Mouse (Mus musculus): ENCODE measurements around the gene Clec3a. TPM values are rescaled to one million over a fixed set of nuclear protein-coding genes. Genes with fewer than 3 reads are reported as not detected.

The Clec3a gene
- polyA plus RNA-seq, 1 experiment from 2014 or later, result 0.72 TPM

DNA sequence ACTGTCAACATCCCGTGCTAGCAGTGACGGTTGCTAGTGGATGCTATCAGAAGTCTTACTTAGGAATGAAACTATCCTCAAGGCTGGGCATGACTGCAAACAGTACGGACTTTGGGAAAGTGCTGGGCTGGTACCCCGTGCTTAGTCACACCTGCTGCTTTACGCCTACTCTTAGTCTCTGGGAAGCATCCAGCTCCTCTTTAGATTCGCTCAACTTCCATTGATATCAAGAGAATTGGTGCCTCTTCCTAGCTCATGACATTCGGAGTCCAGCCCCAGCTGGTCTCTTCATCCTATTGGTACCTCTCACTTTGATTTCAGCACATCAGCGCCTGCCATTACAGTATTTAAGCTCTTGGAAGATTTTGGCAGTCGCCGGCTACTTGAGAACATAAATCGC, 44.7 kb downstream of the Clec3a start:
- Histone ChIP-seq H3K36me3 (no peaks in the 10 kb centered on the region), H3K27ac (0 out of 2 replicates have a peak overlapping the region, but pooled peaks have one; percentile 37), H3K4me1 (peaks cover 23% of the 10 kb centered on the region), H3K4me2 (no peak overlapping the region), H3K9ac (no peak overlapping the region), H3K27me3 (no peaks in the 10 kb centered on the region), H3K9me3 (no peaks in the 10 kb centered on the region), H3K4me3 (no peak overlapping the region)
- 81% methylated on average over 11 of the region's 11 CpGs for WGBS
- ATAC-seq (ENCODE audit: borderline replicate concordance, extremely low read depth, low FRiP score, low TSS enrichment), result no peak

DNA sequence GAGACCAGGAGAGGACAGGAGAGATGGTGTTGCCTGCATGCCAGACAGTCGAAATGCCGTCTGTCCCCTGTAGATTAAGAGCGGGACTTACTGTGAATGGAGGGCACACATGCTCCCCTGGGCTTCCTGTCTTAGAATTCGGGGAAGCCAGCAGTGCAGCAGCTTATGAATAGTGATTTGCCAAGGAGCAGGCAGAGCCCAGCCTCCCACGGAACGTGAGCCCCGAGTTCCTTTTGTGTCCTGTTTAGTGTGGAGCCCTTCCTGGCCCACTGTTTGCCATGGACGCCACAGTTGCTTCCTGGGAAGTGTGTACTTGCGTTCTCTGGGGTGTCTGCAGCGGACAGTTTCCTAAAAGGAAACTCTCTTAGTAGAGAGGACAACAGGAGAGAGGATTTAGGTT, 45.4 kb downstream of the Clec3a start:
- Histone ChIP-seq H3K36me3 (no peaks in the 10 kb centered on the region), H3K9ac (no peak overlapping the region), H3K27ac (peak overlapping the region; percentile 37; the same call in 1 of the 2 replicates), H3K27me3 (no peaks in the 10 kb centered on the region), H3K4me3 (no peak overlapping the region), H3K4me1 (peaks cover 18% of the 10 kb centered on the region), H3K9me3 (no peaks in the 10 kb centered on the region), H3K4me2 (peak overlapping the region; percentile 2; the same call in 1 of the 2 replicates)
- ATAC-seq (ENCODE audit: borderline replicate concordance, extremely low read depth, low FRiP score, low TSS enrichment), result no peak
- WGBS, result 52% methylated on average over 10 of the region's 10 CpGs

DNA sequence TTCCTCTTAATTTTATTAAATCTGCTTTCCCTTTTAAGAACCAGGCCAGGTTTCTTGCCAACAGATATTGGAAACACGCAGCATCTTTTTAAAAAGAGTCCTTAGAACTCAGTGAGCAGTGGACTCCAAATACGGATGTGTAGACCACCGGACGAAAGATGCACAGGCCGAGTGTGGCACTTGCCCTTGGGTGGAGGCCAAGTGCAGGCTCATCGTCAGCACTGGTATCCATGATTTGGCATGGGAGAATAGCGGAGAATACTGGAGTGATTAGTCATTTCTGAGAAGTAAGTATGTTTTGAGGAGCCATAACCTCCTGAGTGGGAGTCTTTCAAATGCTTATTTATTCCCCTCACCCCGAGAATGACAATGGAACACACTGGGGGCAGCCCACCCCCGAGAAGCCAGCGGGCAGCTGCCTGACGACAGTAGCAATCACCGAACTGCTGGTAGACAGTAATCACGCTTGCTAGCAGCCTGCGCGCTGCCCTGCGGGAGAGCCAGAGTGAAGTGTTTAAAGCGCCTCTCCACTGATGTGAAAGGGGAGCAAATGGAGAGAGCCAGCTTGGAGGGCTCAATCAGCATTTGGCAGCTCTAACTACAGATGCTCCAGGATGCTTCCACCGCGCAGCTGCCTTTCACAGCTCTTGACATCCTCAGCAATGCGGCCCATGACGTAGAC, 50.8 kb downstream of the Clec3a start:
- H3K4me2 ChIP-seq, result no peak overlapping the region
- no peaks in the 10 kb centered on the region for H3K36me3 ChIP-seq
- WGBS, result 59% methylated on average over 21 of the region's 21 CpGs
- H3K27ac ChIP-seq, result peak overlapping the region; percentile 22; the same call in 1 of the 2 replicates
- no peaks in the 10 kb centered on the region for H3K4me1 ChIP-seq
- H3K9me3 ChIP-seq, result no peaks in the 10 kb centered on the region
- no peak overlapping the region for H3K9ac ChIP-seq
- H3K4me3 ChIP-seq, result no peak overlapping the region
- H3K27me3 ChIP-seq, result no peaks in the 10 kb centered on the region
- ATAC-seq (ENCODE audit: borderline replicate concordance, extremely low read depth, low FRiP score, low TSS enrichment), result peak; percentile 46; the same call in 1 of the 2 replicates

DNA sequence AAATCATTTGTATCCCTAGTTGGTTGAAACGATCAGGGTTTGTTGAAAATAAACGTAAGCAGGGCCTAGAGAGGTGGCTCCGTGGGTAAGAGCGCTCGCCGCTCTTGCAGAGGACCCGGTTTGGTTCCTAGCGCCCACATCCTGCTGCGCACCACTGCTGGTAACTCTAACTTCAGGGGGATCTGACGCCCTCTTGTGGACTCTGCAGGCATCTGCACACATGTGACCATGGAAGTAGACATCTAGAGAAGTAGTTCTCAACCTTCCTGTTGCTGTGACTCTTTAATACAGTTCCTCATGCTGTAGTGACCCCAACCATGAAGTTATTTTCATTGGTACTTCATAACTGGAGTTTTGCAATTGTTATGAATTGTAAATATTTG, 51.3 kb downstream of the Clec3a start:
- no peaks in the 10 kb centered on the region for H3K36me3 ChIP-seq

DNA sequence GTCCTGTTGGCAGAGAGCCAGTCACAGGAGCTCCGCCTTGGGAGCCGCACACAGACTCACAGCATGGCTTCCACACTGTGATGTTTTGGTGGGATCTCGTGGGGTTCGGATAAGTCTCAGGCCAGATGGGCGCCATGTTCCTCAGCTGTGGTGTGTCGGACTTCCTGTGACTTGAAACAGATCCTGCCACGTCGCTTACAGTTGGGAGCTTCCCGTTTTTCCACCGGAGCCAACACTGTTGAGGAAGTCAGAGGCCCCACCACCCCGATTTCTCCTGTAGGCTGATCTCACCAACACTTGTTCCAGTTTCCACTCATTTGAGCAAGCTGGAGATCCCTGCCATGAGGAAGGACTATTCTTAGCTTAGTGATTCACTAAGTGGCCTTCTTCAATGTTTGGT, 55.7 kb downstream of the Clec3a start:
- Histone ChIP-seq H3K9me3 (no peaks in the 10 kb centered on the region), H3K9ac (no peak overlapping the region), H3K36me3 (no peaks in the 10 kb centered on the region), H3K4me2 (no peak overlapping the region), H3K4me1 (0 out of 2 replicates have a peak, but pooled peaks cover 11% of the 10 kb centered on the region), H3K27ac (no peak overlapping the region), H3K27me3 (no peaks in the 10 kb centered on the region), H3K4me3 (no peak overlapping the region)
- ATAC-seq (ENCODE audit: borderline replicate concordance, extremely low read depth, low FRiP score, low TSS enrichment), result no peak
- WGBS, result 80% methylated on average over 11 of the region's 11 CpGs

More for the DNA sequence above, 51.3 kb downstream of the Clec3a start:
- no peak overlapping the region for H3K27ac ChIP-seq
- no peak for ATAC-seq (ENCODE audit: borderline replicate concordance, extremely low read depth, low FRiP score, low TSS enrichment)
- no peak overlapping the region for H3K4me3 ChIP-seq
- H3K9me3 ChIP-seq, result no peaks in the 10 kb centered on the region
- no peaks in the 10 kb centered on the region for H3K27me3 ChIP-seq
- no peak overlapping the region for H3K9ac ChIP-seq
- H3K4me2 ChIP-seq, result no peak overlapping the region
- H3K4me1 ChIP-seq, result no peaks in the 10 kb centered on the region
- WGBS, result 86% methylated on average over 10 of the region's 10 CpGs

Other genes with a start within 250 kb of the Clec3a start
- gene Vat1l, start 212.5 kb upstream of the Clec3a start, polyA plus RNA-seq (2015; fragmentation: Nextera tagmentation; extraction: Ambion mirVana), result 0.62 and 0.89 TPM in 2 replicates
- gene Wwox, start 21.6 kb downstream of the Clec3a start, polyA plus RNA-seq (2015; fragmentation: Nextera tagmentation; extraction: Ambion mirVana), result 17.1 and 20.0 TPM in 2 replicates